Mouse (Mus musculus) CH12.LX (cell line): ENCODE data around the gene Upf1. TPM values are rescaled to one million over a fixed set of nuclear protein-coding genes. Genes with fewer than 3 reads are reported as not detected.

Experiments
- DNase-seq: peaks from one replicate; pipeline ENCODE4 v3.0.0-alpha.2; 2013; ENCODE audit errors: extremely low read depth
- H3K27ac ChIP-seq: 2 replicates; pipeline ENCODE4 v1.5.1; 2012; ENCODE audit warnings: low read depth, mild to moderate bottlenecking, control low read depth, moderate library complexity; ENCODE audit not compliant: insufficient read depth
- H3K27me3 ChIP-seq: replicated peaks from 2 replicates; pipeline ENCODE3; 2012; ENCODE audit warnings: inconsistent platforms
- H3K36me3 ChIP-seq, 2 experiments: replicated peaks in 1 of 2; 2 replicates each; pipeline versions ENCODE3 to v1.6.1; 2012; ENCODE audit warnings: inconsistent platforms in 1 of 2, low read length in 1 of 2, mild to moderate bottlenecking in 1 of 2, mixed read lengths in 1 of 2, moderate library complexity in 1 of 2; ENCODE audit not compliant: control insufficient read depth in 1 of 2, insufficient read depth in 1 of 2
- H3K4me1 ChIP-seq, 2 experiments: 2 replicates each; pipeline ENCODE4 v1.6.1; 2012; ENCODE audit warnings: inconsistent platforms in 1 of 2, moderate library complexity in 1 of 2; ENCODE audit not compliant: insufficient read depth in 2 of 2, control insufficient read depth in 1 of 2
- H3K4me2 ChIP-seq: 2 replicates; pipeline ENCODE4 v1.6.1; 2012; ENCODE audit warnings: low read depth, mild to moderate bottlenecking, control low read depth; ENCODE audit not compliant: poor library complexity, insufficient read depth, severe bottlenecking
- H3K4me3 ChIP-seq, 3 experiments: fragments of 150-350 bp in 1 of 3; sonication (generic) in 1 of 3; replicated peaks in 1 of 3; 2 replicates each; pipeline versions ENCODE3 to v1.5.1; 2011 to 2012; ENCODE audit warnings: low read depth in 2 of 3, low read length in 2 of 3, mild to moderate bottlenecking in 2 of 3, moderate library complexity in 2 of 3, control low read depth in 1 of 3, improper control_type of control experiment in 1 of 3, inconsistent platforms in 1 of 3, mixed read lengths in 1 of 3; ENCODE audit not compliant: poor library complexity in 1 of 3
- H3K79me2 ChIP-seq: replicated peaks from 2 replicates; pipeline ENCODE4 v1.6.1; 2012; ENCODE audit warnings: mild to moderate bottlenecking, moderate library complexity; ENCODE audit not compliant: control insufficient read depth, poor library complexity, insufficient read depth, severe bottlenecking; ENCODE audit errors: extremely low read depth
- H3K9ac ChIP-seq: 2 replicates; pipeline ENCODE4 v1.6.1; 2012; ENCODE audit warnings: low read depth, mild to moderate bottlenecking, control low read depth, moderate library complexity; ENCODE audit not compliant: insufficient read depth
- H3K9me3 ChIP-seq: replicated peaks from 2 replicates; pipeline ENCODE3; 2012; ENCODE audit warnings: low read length, inconsistent platforms, mixed read lengths
- BHLHE40 ChIP-seq: IDR thresholded peaks from 2 replicates; pipeline ENCODE4 v1.6.1; 2011; ENCODE audit warnings: mild to moderate bottlenecking, low read depth, low read length, improper control_type of control experiment
- E2F4 ChIP-seq: IDR thresholded peaks from 2 replicates; pipeline ENCODE4 v1.6.1; 2011; ENCODE audit warnings: low read depth, low read length, improper control_type of control experiment; ENCODE audit not compliant: insufficient replicate concordance
- ELF1 ChIP-seq: IDR thresholded peaks from 2 replicates; pipeline ENCODE4 v1.6.1; 2014; ENCODE audit warnings: low read depth, mild to moderate bottlenecking, inconsistent platforms, low read length, improper control_type of control experiment
- EP300 ChIP-seq: IDR thresholded peaks from 2 replicates; pipeline ENCODE4 v1.6.1; 2011; ENCODE audit warnings: low read length, improper control_type of control experiment
- ETS1 ChIP-seq: conservative IDR thresholded peaks from 2 replicates; pipeline ENCODE4 v1.6.1; 2012; ENCODE audit warnings: low read depth, mild to moderate bottlenecking, inconsistent platforms, low read length, improper control_type of control experiment, moderate library complexity
- IRF4 ChIP-seq: IDR thresholded peaks from 2 replicates; pipeline ENCODE4 v1.6.1; 2014; ENCODE audit warnings: low read depth, mild to moderate bottlenecking, inconsistent platforms, low read length, improper control_type of control experiment
- MAFK ChIP-seq: IDR thresholded peaks from 2 replicates; pipeline ENCODE4 v1.6.1; 2011; ENCODE audit warnings: low read length, improper control_type of control experiment; ENCODE audit not compliant: insufficient replicate concordance
- MAX ChIP-seq: IDR thresholded peaks from 2 replicates; pipeline ENCODE4 v1.6.1; 2011; ENCODE audit warnings: low read length, improper control_type of control experiment
- MYC ChIP-seq: IDR thresholded peaks from 2 replicates; pipeline ENCODE4 v1.6.1; 2011; ENCODE audit warnings: low read depth, mild to moderate bottlenecking, improper control_type of control experiment, low read length
- NRF1 ChIP-seq: IDR thresholded peaks from 2 replicates; pipeline ENCODE4 v1.6.1; 2014; ENCODE audit warnings: low read depth, mild to moderate bottlenecking, inconsistent platforms, low read length, improper control_type of control experiment, moderate library complexity
- SIN3A ChIP-seq: IDR thresholded peaks from 2 replicates; pipeline ENCODE4 v1.6.1; 2012; ENCODE audit warnings: low read length, improper control_type of control experiment, inconsistent platforms
- TBP ChIP-seq: conservative IDR thresholded peaks from 2 replicates; pipeline ENCODE4 v1.6.1; 2011; ENCODE audit warnings: low read depth, low read length, improper control_type of control experiment
- TCF12 ChIP-seq: IDR thresholded peaks from 2 replicates; pipeline ENCODE4 v1.6.1; 2014; ENCODE audit warnings: low read depth, mild to moderate bottlenecking, inconsistent platforms, low read length, improper control_type of control experiment
- USF1 ChIP-seq: IDR thresholded peaks from 2 replicates; pipeline ENCODE4 v1.6.1; 2014; ENCODE audit warnings: low read depth, mild to moderate bottlenecking, inconsistent platforms, low read length, improper control_type of control experiment
- ZC3H11A ChIP-seq: IDR thresholded peaks from 2 replicates; pipeline ENCODE4 v1.6.1; 2012; ENCODE audit warnings: low read depth, mild to moderate bottlenecking, inconsistent platforms, low read length, improper control_type of control experiment
- ZNF384 ChIP-seq: IDR thresholded peaks from 2 replicates; pipeline ENCODE4 v1.6.1; 2012; ENCODE audit warnings: low read depth, low read length, improper control_type of control experiment, inconsistent platforms
- dilution Hi-C: fragments of 300-500 bp; cut with MboI; formaldehyde crosslinking; loops from 2 replicates; pipeline ENCODE4 v1.14.3; 2020; ENCODE audit warnings: low sequenced_read_pairs; ENCODE audit not compliant: extremely low pct_unique_long_range_greater_than_20kb, extremely low pct_ligation_motif_present
- in situ Hi-C: fragments of 300-500 bp; cut with MboI; formaldehyde crosslinking; loops from 3 replicates; pipeline ENCODE4 v1.14.3; 2019; ENCODE audit warnings: low sequenced_read_pairs, low pct_ligation_motif_present, low pct_unique_long_range_greater_than_20kb, mixed read lengths
- polyA plus RNA-seq: library from polyadenylated mRNA; unstranded; fragments of >175 nt; gene quantifications from 2 replicates; pipeline ENCODE4 v1.2.1, GENCODE M21; 2012; ENCODE audit warnings: low read depth; ENCODE audit not compliant: insufficient read length
- total RNA-seq, 2 experiments: library from RNA; depleted of rRNA; stranded (reverse); fragments of 300-350 nt in 1 of 2; fragments of >200 nt in 1 of 2; gene quantifications; 2 replicates each; pipeline ENCODE4 v1.2.3; 2012 to 2014

Upf1 gene
- total and polyA plus RNA-seq, 3 experiments: 27.0 to 44.4 (median 39.6) TPM

DNA sequence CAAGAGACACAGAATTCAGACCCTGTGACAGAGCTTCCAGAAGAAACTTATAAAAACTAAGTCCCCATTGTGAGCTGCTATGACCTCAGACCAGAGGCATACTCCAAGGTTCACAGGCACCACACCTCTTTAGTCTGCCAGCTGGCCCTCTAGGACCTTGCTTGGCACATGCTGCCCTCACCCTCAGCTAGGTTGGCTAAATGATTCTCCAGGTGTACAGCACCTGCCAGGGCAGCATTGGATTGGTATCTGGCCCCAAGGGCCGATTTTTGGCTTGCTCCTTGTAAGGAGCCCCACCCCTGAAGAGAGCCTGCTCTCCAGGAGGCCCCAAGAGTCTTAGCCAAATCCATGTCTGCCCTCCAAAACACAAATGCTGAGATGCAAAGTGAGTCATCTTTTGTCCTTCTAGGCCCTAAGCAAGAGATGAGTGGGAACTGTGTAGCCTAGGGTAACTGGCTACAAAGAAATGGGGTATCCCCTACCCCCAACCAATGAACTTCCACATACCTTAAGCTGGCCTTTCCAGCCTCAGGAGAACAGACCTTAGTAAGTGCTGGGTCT, 5.1 kb downstream of the Upf1 start:
- TF ChIP-seq MAX: no peak
- TF ChIP-seq ZNF384: no peak
- TF ChIP-seq EP300: no peak
- no peak for TF ChIP-seq BHLHE40
- no peak for TF ChIP-seq SIN3A
- TF ChIP-seq ZC3H11A: no peak
- no peak for TF ChIP-seq USF1
- no peak for TF ChIP-seq MYC
- TF ChIP-seq ELF1: no peak
- no peak for TF ChIP-seq NRF1
- no peak for TF ChIP-seq TBP
- no peak overlapping the region for H3K4me3 ChIP-seq
- in situ Hi-C loops (loop anchor here (5.0 kb wide), 1 partner anchor 36 kb away; no protein-coding TSS in a partner anchor), dilution Hi-C loops (no loop called here)
- peaks cover 36 to 58% of the 10 kb centered on the region in 2 experiments for H3K4me1 ChIP-seq
- DNase-seq: no peak
- H3K27ac ChIP-seq: no peak overlapping the region
- peaks cover 90% of the 10 kb centered on the region for H3K79me2 ChIP-seq
- no peak overlapping the region for H3K4me2 ChIP-seq
- no peaks in the 10 kb centered on the region for H3K27me3 ChIP-seq
- no peak overlapping the region for H3K9ac ChIP-seq
- no peaks in the 10 kb centered on the region for H3K9me3 ChIP-seq
- H3K36me3 ChIP-seq: peaks cover 38 to 81% of the 10 kb centered on the region in 2 experiments

DNA sequence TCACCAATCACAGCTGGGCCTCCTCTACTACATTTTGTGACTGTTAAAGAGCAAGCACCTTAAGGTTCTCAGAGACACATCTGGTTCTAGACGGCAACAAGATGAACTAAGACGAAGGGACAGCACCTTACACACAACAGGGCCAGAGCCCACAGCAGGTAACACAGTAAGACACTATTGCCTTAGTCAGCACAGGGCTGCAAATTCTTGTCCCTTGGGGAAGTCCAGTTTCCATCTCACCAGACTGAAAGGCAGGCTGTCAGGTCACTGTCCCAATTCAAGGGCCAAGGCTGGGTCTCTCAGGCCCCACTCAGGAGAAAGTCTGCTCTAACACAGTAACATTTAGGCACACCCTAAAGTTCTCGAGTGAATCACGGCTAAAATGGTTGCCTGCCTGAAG, 5.6 kb downstream of the Upf1 start:
- TF ChIP-seq ETS1: 0 out of 2 replicates have a peak, but pooled peaks have one; percentile 13
- no peak for TF ChIP-seq IRF4
- peak; percentile 59; the same call in 1 of the 2 replicates for TF ChIP-seq MAFK
- no peak for TF ChIP-seq E2F4
- TF ChIP-seq ZC3H11A: no peak
- TF ChIP-seq SIN3A: 0 out of 2 replicates have a peak, but pooled peaks have one; percentile 27
- TF ChIP-seq TCF12: peak; percentile 29; the same call in 1 of the 2 replicates
- Histone ChIP-seq H3K4me1 (peaks cover 36 to 58% of the 10 kb centered on the region in 2 experiments), H3K9ac (no peak overlapping the region), H3K79me2 (peaks cover 88% of the 10 kb centered on the region), H3K4me3 (no peak overlapping the region), H3K4me2 (no peak overlapping the region), H3K27me3 (no peaks in the 10 kb centered on the region), H3K9me3 (no peaks in the 10 kb centered on the region), H3K27ac (no peak overlapping the region; the same call in 1 of the 2 replicates), H3K36me3 (peaks cover 43 to 86% of the 10 kb centered on the region in 2 experiments)
- dilution Hi-C loops: no loop called here
- DNase-seq: peak; percentile 34
- in situ Hi-C loops: loop anchor here (5.0 kb wide), 1 partner anchor 35 kb away; no protein-coding TSS in a partner anchor
